Mouse (Mus musculus): ENCODE data around the gene Uhrf1bp1.

Gene Uhrf1bp1

GRCm38 (mm10) chr17:27839469-27840252 lies 16.6 kb upstream of the Uhrf1bp1 start:
- DNase-seq, result peak; percentile 92

GRCm38 (mm10) chr17:27848351-27848750 lies 7.9 kb upstream of the Uhrf1bp1 start:
- DNase-seq, result no peak

GRCm38 (mm10) chr17:27851076-27851475 lies 5.2 kb upstream of the Uhrf1bp1 start:
- no peak for DNase-seq

GRCm38 (mm10) chr17:27856798-27857648 lies 782 bp downstream of the Uhrf1bp1 start:
- DNase-seq, result no peak

- no peak for DNase-seq
Observed at GRCm38 (mm10) chr17:27857649-27858475, 1.6 kb downstream of the Uhrf1bp1 start.

- DNase-seq, result no peak
Observed at GRCm38 (mm10) chr17:27859131-27859530, 2.9 kb downstream of the Uhrf1bp1 start.

- no peak for DNase-seq
Observed at GRCm38 (mm10) chr17:27865461-27865860, 9.2 kb downstream of the Uhrf1bp1 start.

- no peak for DNase-seq
Observed at GRCm38 (mm10) chr17:27866737-27867136, 10.5 kb downstream of the Uhrf1bp1 start.

- DNase-seq, result peak; percentile 55
Observed at GRCm38 (mm10) chr17:27871851-27872250, 15.6 kb downstream of the Uhrf1bp1 start.

GRCm38 (mm10) chr17:27873583-27873982 lies 17.3 kb downstream of the Uhrf1bp1 start:
- no peak for DNase-seq

GRCm38 (mm10) chr17:27874510-27874909 lies 18.3 kb downstream of the Uhrf1bp1 start:
- no peak for DNase-seq

- no peak for DNase-seq
Observed at GRCm38 (mm10) chr17:27881518-27881917, 25.3 kb downstream of the Uhrf1bp1 start.

GRCm38 (mm10) chr17:27883129-27883528 lies 26.9 kb downstream of the Uhrf1bp1 start:
- DNase-seq, result no peak

- DNase-seq, result no peak
Observed at GRCm38 (mm10) chr17:27883994-27884393, 27.8 kb downstream of the Uhrf1bp1 start.

- no peak for DNase-seq
Observed at GRCm38 (mm10) chr17:27886499-27887210, 30.4 kb downstream of the Uhrf1bp1 start.

GRCm38 (mm10) chr17:27907512-27908205 lies 51.4 kb downstream of the Uhrf1bp1 start:
- DNase-seq, result peak; percentile 91

GRCm38 (mm10) chr17:27908206-27908887 lies 52.1 kb downstream of the Uhrf1bp1 start:
- no peak for DNase-seq

GRCm38 (mm10) chr17:27908888-27909621 lies 52.8 kb downstream of the Uhrf1bp1 start, which contains the start of gene Anks1:
Gene Anks1, plus strand, starts transcription at chr17:27909306.
- peak; percentile 85 for DNase-seq

- DNase-seq, result peak; percentile 75
Observed at GRCm38 (mm10) chr17:27909622-27910500, 53.6 kb downstream of the Uhrf1bp1 start, which contains the start of gene Taf11. Gene Taf11, minus strand, starts transcription at chr17:27909844.
